Mouse (Mus musculus): Measurements from ENCODE around the gene D10Wsu102e. TPM values are rescaled to one million over a fixed set of nuclear protein-coding genes. Genes with fewer than 3 reads are reported as not detected.
"Not testable (repeated sequence)": the region's sequence is repeated elsewhere in the genome, so short reads cannot be mapped to it uniquely, and the experiment has no call there.

D10Wsu102e gene
- polyA plus RNA-seq, 1 experiment, result 1.7 TPM

DNA sequence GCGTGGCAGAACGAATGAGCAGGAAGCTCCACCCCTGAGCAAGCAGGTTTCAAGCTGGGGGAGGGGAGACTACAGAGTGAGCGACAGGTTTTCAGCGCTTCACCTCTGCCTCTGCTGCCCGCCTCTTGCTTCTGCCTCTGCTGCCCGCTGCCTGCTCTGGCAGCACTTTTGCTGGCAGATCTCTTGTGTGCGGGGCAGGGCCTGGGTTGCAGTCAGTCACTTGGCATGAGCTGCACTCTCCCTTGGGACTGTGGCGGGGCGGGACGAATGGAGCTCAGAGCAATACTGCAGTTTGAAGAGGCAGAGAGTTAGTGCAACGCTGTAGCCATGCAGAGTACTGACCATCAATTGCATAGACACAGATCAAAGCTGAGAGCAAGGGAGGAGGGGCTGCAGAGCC lies 45.0 kb downstream of the D10Wsu102e start:
- Histone ChIP-seq H3K4me1 (ENCODE audit: control insufficient read depth, insufficient read depth, low read length) (no peaks in the 10 kb centered on the region), H3K27me3 (ENCODE audit: control insufficient read depth, insufficient read depth, low read length) (no peaks in the 10 kb centered on the region), H3K27ac (ENCODE audit: insufficient read depth, low read length) (no peak overlapping the region), H3K4me3 (replicated peaks; ENCODE audit: insufficient read depth, low read depth, low read length) (no peak overlapping the region)
- TF ChIP-seq CTCF (IDR thresholded peaks at IDR 0.05; ENCODE audit: borderline replicate concordance, insufficient read depth, low read depth, low read length) (no peak), POLR2A (IDR thresholded peaks at IDR 0.05; ENCODE audit: borderline replicate concordance, insufficient read depth, low read length) (no peak)
- 77% methylated on average over 11 of the region's 11 CpGs for WGBS
- DNase-seq, result no peak

DNA sequence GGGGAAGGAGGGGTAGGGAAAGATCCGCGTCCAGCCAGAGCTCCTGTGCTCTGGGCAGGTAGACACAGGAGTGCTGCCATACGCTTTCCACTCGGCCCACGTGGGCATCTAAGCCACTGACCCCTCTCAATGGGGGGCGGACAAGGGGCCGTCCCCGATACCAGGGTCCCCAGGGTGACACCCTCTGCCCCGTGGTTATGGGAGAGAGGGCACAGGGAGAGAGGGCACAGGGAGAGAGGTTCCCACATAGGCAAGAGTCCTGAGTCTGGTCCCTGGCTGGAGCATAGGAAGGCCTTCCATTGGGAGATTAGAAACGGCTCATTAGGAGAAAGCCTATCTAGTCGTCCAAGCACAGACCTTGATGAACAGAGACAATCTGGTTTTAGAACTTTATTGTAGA lies 45.7 kb downstream of the D10Wsu102e start:
- no peak for TF ChIP-seq POLR2A (IDR thresholded peaks at IDR 0.05; ENCODE audit: borderline replicate concordance, insufficient read depth, low read length)
- no peak for TF ChIP-seq CTCF (IDR thresholded peaks at IDR 0.05; ENCODE audit: borderline replicate concordance, insufficient read depth, low read depth, low read length)
- H3K27me3 ChIP-seq (ENCODE audit: control insufficient read depth, insufficient read depth, low read length), result no peaks in the 10 kb centered on the region
- H3K27ac ChIP-seq (ENCODE audit: insufficient read depth, low read length), result no peak overlapping the region
- no peaks in the 10 kb centered on the region for H3K4me1 ChIP-seq (ENCODE audit: control insufficient read depth, insufficient read depth, low read length)
- 91% methylated on average over 11 of the region's 11 CpGs for WGBS
- H3K4me3 ChIP-seq (replicated peaks; ENCODE audit: insufficient read depth, low read depth, low read length), result no peak overlapping the region
- no peak for DNase-seq

DNA sequence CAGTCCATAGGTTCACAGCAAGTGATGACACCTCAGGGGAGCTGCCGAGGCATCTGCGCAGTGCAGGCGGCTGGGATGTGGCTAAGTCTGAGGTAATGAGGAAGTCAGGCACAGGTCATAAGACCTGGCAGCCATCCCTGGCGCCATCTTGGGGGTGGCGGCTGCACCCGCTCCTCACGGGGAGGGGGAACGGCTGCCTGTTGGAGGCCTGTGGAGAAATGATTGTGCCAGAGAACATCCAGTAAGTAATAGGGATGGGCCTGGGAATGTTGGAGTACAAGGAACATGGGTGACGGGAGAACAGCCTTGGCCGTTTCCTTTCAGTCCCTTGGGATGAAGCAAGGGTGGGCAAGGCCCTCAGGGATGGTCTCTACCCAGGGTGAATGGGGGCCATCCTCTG lies 47.1 kb downstream of the D10Wsu102e start:
- DNase-seq, result no peak
- 97% methylated on average over 10 of the region's 10 CpGs for WGBS
- Histone ChIP-seq H3K4me1 (ENCODE audit: control insufficient read depth, insufficient read depth, low read length) (no peaks in the 10 kb centered on the region), H3K27me3 (ENCODE audit: control insufficient read depth, insufficient read depth, low read length) (no peaks in the 10 kb centered on the region), H3K4me3 (replicated peaks; ENCODE audit: insufficient read depth, low read depth, low read length) (no peak overlapping the region), H3K27ac (ENCODE audit: insufficient read depth, low read length) (no peak overlapping the region)
- TF ChIP-seq POLR2A (IDR thresholded peaks at IDR 0.05; ENCODE audit: borderline replicate concordance, insufficient read depth, low read length) (no peak), CTCF (IDR thresholded peaks at IDR 0.05; ENCODE audit: borderline replicate concordance, insufficient read depth, low read depth, low read length) (no peak)

DNA sequence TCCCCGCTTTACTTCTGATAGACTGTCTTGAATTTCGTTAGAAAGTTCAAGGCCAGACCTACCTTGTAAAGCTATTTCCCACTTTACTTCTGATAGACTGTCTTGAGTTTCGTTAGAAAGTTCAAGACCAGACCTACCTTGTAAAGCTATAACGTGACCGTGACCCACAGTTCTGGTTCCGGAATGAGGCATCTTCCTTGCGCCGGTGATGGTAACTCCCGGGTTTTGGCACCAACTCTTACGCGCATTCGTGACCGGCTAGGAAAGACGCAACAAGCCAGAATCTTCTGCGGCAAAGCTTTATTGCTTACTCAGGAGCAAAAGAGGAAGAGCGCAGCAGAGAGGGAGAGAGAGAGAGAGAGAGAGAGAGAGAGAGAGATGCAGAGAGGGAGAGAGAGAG lies 58.4 kb downstream of the D10Wsu102e start:
- H3K27ac ChIP-seq (ENCODE audit: insufficient read depth, low read length); H3K27me3 ChIP-seq (ENCODE audit: control insufficient read depth, insufficient read depth, low read length); DNase-seq; H3K4me1 ChIP-seq (ENCODE audit: control insufficient read depth, insufficient read depth, low read length); H3K4me3 ChIP-seq (replicated peaks; ENCODE audit: insufficient read depth, low read depth, low read length): not testable (repeated sequence)
- WGBS, result 98% methylated on average over 16 of the region's 16 CpGs

DNA sequence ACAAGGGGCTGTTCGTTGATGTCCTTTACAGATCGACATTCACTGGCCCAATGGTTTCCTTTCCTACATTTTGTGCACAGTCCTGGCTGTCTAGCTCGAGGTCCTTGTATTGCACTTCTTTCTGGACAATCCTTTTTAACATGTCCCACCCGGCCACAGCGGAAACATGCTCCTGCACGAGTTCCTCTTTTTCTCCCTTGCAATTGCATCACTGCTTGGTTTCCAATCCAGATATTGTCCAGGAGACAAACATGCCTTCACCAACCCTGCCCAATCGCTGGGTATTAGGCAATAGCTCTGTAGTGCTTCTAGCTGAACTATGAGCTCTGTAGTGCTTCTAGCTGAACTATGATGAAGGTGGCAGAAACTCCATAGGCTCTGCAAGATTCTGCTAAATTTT lies 88.6 kb downstream of the D10Wsu102e start:
- 90% methylated on average over 7 of the region's 7 CpGs for WGBS
- Histone ChIP-seq H3K4me3 (replicated peaks; ENCODE audit: insufficient read depth, low read depth, low read length) (no peak overlapping the region), H3K27me3 (ENCODE audit: control insufficient read depth, insufficient read depth, low read length) (no peaks in the 10 kb centered on the region), H3K27ac (ENCODE audit: insufficient read depth, low read length) (no peak overlapping the region), H3K4me1 (ENCODE audit: control insufficient read depth, insufficient read depth, low read length) (no peaks in the 10 kb centered on the region)
- DNase-seq, result no peak
- TF ChIP-seq POLR2A (IDR thresholded peaks at IDR 0.05; ENCODE audit: borderline replicate concordance, insufficient read depth, low read length) (no peak), CTCF (IDR thresholded peaks at IDR 0.05; ENCODE audit: borderline replicate concordance, insufficient read depth, low read depth, low read length) (no peak)

DNA sequence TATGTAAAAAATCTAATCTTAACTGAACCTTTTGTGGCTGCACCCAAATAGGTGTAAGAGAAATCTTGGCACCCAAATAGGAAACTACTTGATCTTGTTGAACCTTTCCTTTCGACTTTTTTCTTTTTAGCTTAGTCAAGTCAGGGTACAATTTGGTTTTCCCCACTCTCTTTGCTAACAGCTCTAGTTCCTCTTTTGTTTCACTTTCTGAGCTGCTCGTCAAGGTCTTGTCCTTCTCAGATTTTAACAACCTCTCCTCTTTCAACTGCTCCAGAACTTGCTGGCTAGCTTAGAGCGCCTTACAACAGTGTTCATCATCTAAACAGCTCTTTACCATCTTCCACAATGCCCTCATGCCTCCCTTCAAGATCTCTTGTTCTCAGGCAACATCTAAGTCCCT lies 97.5 kb downstream of the D10Wsu102e start:
- Histone ChIP-seq H3K27me3 (ENCODE audit: control insufficient read depth, insufficient read depth, low read length) (no peaks in the 10 kb centered on the region), H3K4me3 (replicated peaks; ENCODE audit: insufficient read depth, low read depth, low read length) (no peak overlapping the region), H3K4me1 (ENCODE audit: control insufficient read depth, insufficient read depth, low read length) (no peaks in the 10 kb centered on the region), H3K27ac (ENCODE audit: insufficient read depth, low read length) (no peak overlapping the region)
- DNase-seq, result no peak
- 89% methylated on average over 3 of the region's 3 CpGs for WGBS
- TF ChIP-seq POLR2A (IDR thresholded peaks at IDR 0.05; ENCODE audit: borderline replicate concordance, insufficient read depth, low read length) (no peak), CTCF (IDR thresholded peaks at IDR 0.05; ENCODE audit: borderline replicate concordance, insufficient read depth, low read depth, low read length) (no peak)

DNA sequence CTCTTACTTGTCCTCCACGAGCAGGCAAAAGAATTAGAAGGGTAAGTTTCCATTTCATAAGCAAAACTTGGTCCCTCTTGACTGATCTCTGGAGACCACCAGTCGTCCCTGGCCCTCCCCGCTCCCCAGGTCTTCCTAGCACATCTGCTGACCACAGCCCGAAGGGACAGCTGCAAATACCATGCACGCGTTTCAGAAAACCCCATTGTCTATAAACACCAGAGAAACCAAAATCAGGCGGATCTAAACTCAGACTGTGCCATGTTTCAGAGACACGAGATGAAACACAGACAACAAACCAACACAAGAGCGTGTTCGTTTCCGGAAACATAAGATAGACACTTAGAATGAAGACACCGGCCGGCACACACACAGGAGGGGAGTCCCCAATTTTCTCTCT lies 115.2 kb downstream of the D10Wsu102e start:
- Histone ChIP-seq H3K4me1 (ENCODE audit: control insufficient read depth, insufficient read depth, low read length) (no peaks in the 10 kb centered on the region), H3K27me3 (ENCODE audit: control insufficient read depth, insufficient read depth, low read length) (no peaks in the 10 kb centered on the region; the same call in 1 of the 2 replicates), H3K27ac (ENCODE audit: insufficient read depth, low read length) (no peak overlapping the region), H3K4me3 (replicated peaks; ENCODE audit: insufficient read depth, low read depth, low read length) (no peak overlapping the region)
- WGBS, result 97% methylated on average over 13 of the region's 13 CpGs
- no peak for DNase-seq
- no peak for TF ChIP-seq CTCF (IDR thresholded peaks at IDR 0.05; ENCODE audit: borderline replicate concordance, insufficient read depth, low read depth, low read length)
- no peak for TF ChIP-seq POLR2A (IDR thresholded peaks at IDR 0.05; ENCODE audit: borderline replicate concordance, insufficient read depth, low read length)

DNA sequence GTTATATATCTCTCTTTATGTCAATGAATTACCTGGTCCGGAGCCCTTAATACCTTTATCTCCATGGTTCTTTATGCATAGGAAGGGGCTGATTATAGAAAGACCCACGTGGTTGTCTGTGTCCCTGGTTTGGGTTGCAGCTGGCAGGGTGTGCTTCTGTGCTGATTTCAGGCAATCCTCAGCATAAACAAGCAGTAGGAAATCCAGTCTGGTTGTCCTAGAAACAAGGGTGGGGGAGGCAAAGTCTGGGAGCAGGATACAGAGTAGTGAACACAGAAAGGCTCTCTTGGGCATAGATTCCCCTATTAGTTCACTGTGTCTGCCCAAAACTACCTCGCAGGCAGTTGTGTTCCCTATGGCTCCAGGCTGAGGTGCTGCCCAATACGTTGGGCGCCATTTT lies 117.3 kb downstream of the D10Wsu102e start:
- no peak for DNase-seq
- no peak overlapping the region for H3K27ac ChIP-seq (ENCODE audit: insufficient read depth, low read length)
- no peak overlapping the region for H3K4me3 ChIP-seq (replicated peaks; ENCODE audit: insufficient read depth, low read depth, low read length)
- TF ChIP-seq CTCF (IDR thresholded peaks at IDR 0.05; ENCODE audit: borderline replicate concordance, insufficient read depth, low read depth, low read length) (no peak), POLR2A (IDR thresholded peaks at IDR 0.05; ENCODE audit: borderline replicate concordance, insufficient read depth, low read length) (no peak)
- WGBS, result 86% methylated on average over 5 of the region's 5 CpGs
- no peaks in the 10 kb centered on the region for H3K4me1 ChIP-seq (ENCODE audit: control insufficient read depth, insufficient read depth, low read length)
- H3K27me3 ChIP-seq (ENCODE audit: control insufficient read depth, insufficient read depth, low read length), result no peaks in the 10 kb centered on the region; the same call in 1 of the 2 replicates

DNA sequence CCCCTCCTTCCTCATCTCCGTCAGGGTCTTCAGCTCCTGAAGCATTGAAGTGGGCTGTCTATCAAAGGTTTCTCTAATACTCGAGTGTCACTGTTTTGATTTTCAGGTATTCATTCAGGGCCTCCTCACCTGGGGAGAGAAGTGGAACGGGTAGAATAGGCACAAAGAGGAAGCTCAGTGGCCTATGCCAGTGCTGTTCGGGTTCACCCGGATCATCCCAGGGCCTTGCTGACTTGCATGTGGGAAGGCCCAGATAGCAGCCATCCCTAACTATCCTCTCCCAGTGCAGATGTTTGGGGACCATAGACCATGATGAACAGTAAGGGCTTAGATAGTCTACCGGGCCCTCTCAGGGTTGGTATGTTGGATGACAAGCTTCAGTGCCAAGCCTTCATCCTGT lies 130.5 kb downstream of the D10Wsu102e start:
- Histone ChIP-seq H3K27me3 (ENCODE audit: control insufficient read depth, insufficient read depth, low read length) (no peaks in the 10 kb centered on the region), H3K4me1 (ENCODE audit: control insufficient read depth, insufficient read depth, low read length) (no peaks in the 10 kb centered on the region), H3K27ac (ENCODE audit: insufficient read depth, low read length) (no peak overlapping the region), H3K4me3 (replicated peaks; ENCODE audit: insufficient read depth, low read depth, low read length) (no peak overlapping the region)
- no peak for DNase-seq
- WGBS, result 86% methylated on average over 6 of the region's 6 CpGs
- no peak for TF ChIP-seq POLR2A (IDR thresholded peaks at IDR 0.05; ENCODE audit: borderline replicate concordance, insufficient read depth, low read length)
- no peak for TF ChIP-seq CTCF (IDR thresholded peaks at IDR 0.05; ENCODE audit: borderline replicate concordance, insufficient read depth, low read depth, low read length)
